Mouse (Mus musculus): ENCODE data around the gene Igf1r.

GRCm38 (mm10) chr7:67946901-67947300 lies 5.7 kb upstream of the Igf1r start:
- TF ChIP-seq CTCF (IDR thresholded peaks at IDR 0.05; ENCODE audit: low read depth, low read length) = no peak
- TF ChIP-seq TAL1 (conservative IDR thresholded peaks at IDR 0.05; ENCODE audit: low read depth, low read length) = no peak
- no peak for TF ChIP-seq GATA1 (IDR thresholded peaks at IDR 0.05; ENCODE audit: borderline replicate concordance, low read length)
